Mouse (Mus musculus) adrenal gland, postnatal 4 days (tissue): Measurements from ENCODE around the gene Galntl6. TPM values are rescaled to one million over a fixed set of nuclear protein-coding genes. Genes with fewer than 3 reads are reported as not detected.

Experiments
- total RNA-seq, 2 experiments: library from RNA; stranded (reverse); gene quantifications; 2 replicates each; pipeline ENCODE4 v1.2.3; 2021

Gene Galntl6
- total RNA-seq, 2 experiments from 2014 or later = 0.95 to 1.6 TPM

Other genes starting within 250 kb of the Galntl6 start
- 1 to 10 TPM in 1 of 2 experiments, under 1 TPM in 1; 0.20 to 1.3 TPM for gene BC030500, start 885 bp downstream of the Galntl6 start, total RNA-seq